Mouse (Mus musculus): Measurements from ENCODE around the gene Tmem207.

Gene Tmem207

DNA sequence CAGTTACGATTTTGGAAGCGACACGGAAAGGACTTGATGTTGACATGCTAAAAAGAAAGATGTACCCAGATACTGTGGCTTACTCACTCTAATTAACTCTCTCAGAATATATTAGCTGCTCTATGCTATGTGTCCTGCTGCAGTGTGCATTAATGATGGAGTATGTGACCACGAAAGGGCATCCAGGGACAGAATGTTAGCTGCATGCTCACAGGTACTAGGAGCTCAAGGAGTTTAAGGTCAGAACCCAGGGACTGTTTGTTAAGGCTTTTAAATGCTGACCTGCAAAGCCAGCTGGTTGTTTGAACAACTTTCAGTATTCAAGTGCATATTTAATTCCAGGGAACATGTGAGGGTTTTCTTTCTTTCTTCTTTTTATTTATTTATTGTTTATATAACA, at the start of gene Tmem207:
TSS of gene Tmem207 (minus strand) at position 101 of the 400 bp plus-strand sequence.
- in situ Hi-C loops (cut with MboI, MseI), result no loop called here

DNA sequence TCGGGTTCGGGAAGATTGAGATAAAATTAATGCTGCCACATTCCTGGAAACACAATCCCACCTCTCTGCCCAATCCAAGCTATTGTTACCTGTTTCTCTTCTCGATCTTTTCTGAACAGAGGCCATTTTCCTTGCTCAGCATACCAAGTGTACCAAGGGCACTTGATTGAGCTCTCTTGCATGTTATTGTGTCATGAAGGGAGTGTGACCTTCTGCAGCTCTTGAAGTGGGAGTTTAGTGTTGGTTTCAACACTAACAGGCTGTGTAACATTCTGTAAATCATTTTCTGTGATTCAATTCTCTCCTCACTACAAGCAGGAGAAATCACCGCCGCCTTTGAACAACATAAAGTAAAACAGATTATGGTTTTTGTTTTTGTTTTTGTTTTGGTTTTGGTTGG, 47.6 kb upstream of the Tmem207 start:
- in situ Hi-C loops (cut with MboI, MseI), result loop anchor here (25.0 kb wide), 1 partner anchor 888 kb away; no protein-coding TSS in a partner anchor

- in situ Hi-C loops (cut with MboI, MseI), result loop anchor here (25.0 kb wide), 1 partner anchor 890 kb away; no protein-coding TSS in a partner anchor
Observed at GRCm38 (mm10) chr16:26571836-26572235, 45.3 kb upstream of the Tmem207 start.

GRCm38 (mm10) chr16:26569387-26569978, 42.9 kb upstream of the Tmem207 start:
- in situ Hi-C loops (cut with MboI, MseI), result loop anchor here (25.0 kb wide), 1 partner anchor 893 kb away; no protein-coding TSS in a partner anchor

- in situ Hi-C loops (cut with MboI, MseI), result loop anchor here (25.0 kb wide), 1 partner anchor 900 kb away; no protein-coding TSS in a partner anchor
Observed at GRCm38 (mm10) chr16:26562771-26563170, 36.2 kb upstream of the Tmem207 start.

DNA sequence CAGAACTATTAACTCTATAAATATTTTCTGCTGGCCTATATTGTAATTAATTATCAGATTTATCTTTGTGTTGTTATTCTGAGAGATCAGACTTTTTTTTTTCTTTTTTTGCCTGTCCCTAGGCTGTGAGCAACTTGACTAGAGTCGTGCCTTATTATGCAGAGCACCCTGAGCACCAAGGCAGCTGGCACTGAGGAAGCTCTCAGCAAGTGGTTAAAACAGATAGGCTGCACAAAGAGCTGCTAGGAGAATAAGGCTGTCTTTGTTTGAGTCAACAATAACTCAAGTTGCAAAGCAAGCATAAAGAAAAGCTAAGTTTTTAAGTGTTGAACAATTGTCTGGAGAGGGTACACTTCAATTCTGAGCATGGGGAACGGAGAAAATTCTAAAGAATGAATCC, 35.2 kb upstream of the Tmem207 start:
- in situ Hi-C loops (cut with MboI, MseI), result loop anchor here (25.0 kb wide), 1 partner anchor 901 kb away; no protein-coding TSS in a partner anchor

DNA sequence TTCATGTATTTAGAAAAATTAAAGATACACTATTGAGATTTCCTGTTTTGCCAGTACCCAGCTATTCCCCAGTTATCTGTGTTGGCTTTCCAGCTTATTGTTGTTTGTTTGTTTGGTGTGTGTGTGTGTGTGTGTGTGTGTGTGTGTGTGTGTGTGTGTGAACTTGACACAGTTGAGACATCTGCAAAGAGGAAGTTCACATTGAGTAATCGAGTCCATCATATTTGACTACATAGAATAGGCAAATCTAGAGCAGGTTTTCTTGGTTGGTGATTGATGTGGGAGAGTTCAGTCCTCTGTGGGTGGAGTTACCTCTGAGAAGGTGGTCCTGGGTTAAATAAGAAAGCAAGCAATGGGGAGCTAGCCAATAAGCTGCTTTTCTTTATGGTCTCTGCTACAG, 32.2 kb upstream of the Tmem207 start:
- in situ Hi-C loops (cut with MboI, MseI), result loop anchor here (25.0 kb wide), 1 partner anchor 904 kb away; no protein-coding TSS in a partner anchor

DNA sequence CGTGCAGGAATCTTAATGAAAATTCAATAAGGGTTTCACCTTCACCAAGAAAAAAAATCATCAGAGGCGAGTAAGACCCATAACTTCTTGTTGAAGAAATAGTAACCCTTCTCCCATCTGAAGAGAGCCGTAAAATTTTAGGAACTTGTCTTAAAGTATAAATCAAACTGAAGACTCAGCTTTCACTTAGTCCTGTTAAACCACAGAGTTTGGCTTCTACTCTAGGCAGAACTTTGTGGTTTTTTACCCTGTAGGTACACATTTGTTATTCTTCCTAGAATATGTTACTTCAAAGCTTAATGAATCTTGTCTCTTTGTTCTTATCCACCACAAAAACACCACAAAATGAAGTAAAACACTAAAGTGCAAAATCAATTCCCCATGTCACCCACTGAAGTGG, 25.7 kb upstream of the Tmem207 start:
- in situ Hi-C loops (cut with MboI, MseI), result loop anchor here (25.0 kb wide), 1 partner anchor 910 kb away; no protein-coding TSS in a partner anchor

DNA sequence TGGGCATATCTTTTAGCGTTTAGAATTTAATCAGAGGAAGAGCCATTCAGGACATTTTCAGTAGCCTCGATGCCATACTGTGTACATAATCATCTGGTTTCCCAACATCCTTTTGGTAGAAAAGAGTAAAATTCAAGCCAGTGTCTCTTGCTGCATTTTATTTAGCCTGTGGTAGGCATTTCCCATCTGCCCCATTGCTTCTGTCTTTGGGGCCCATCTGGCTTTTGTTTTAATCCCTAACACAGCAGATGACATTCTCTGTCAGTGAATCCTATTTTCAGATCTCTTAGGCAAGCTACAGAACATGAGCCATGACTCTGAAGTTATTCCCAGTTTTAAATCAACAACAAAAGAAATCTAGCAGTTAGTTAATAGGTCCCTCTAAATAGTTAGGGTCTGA, 22.7 kb upstream of the Tmem207 start:
- in situ Hi-C loops (cut with MboI, MseI), result no loop called here

- in situ Hi-C loops (cut with MboI, MseI), result no loop called here
Observed at GRCm38 (mm10) chr16:26546879-26547206, 20.3 kb upstream of the Tmem207 start.

GRCm38 (mm10) chr16:26546170-26546878, 19.8 kb upstream of the Tmem207 start:
- in situ Hi-C loops (cut with MboI, MseI), result no loop called here

DNA sequence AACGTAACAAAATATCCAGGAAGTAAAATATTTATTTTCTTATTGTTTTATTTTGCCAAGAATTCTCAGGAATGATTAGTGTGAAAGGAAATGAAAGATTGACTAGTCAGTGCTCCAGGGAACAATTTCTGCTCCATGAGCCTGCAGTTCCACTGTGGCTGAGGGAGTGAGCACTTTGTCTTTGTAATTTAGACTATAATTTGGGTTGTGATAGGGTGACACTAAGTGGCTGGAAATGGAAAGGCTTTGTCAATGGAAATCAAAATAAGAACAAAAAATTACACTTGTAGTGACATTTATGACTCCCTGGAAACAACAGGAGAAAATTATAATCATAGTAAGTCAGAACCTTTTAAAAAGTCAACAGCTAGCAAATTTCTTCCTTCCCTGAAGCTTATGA, 5.7 kb upstream of the Tmem207 start:
- in situ Hi-C loops (cut with MboI, MseI), result no loop called here

DNA sequence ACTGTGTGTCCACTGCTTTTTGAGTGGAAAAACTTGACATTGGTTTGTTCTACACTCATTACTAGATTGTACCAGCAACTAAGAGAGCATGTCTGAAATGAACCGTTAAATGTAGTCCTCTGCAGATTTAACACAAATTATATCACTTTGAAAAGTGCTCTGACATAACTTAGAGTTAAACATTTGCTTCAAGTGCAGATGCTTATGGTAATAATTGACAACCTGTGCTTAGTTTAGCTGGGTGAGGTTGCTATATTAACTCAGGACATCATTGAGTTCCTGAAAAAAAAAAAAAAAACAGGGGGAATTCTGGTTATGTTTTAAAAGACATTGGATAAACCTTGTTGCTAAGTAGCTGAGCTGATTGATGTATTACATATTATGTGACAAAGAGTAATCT, 3.9 kb upstream of the Tmem207 start:
- in situ Hi-C loops (cut with MboI, MseI), result no loop called here

DNA sequence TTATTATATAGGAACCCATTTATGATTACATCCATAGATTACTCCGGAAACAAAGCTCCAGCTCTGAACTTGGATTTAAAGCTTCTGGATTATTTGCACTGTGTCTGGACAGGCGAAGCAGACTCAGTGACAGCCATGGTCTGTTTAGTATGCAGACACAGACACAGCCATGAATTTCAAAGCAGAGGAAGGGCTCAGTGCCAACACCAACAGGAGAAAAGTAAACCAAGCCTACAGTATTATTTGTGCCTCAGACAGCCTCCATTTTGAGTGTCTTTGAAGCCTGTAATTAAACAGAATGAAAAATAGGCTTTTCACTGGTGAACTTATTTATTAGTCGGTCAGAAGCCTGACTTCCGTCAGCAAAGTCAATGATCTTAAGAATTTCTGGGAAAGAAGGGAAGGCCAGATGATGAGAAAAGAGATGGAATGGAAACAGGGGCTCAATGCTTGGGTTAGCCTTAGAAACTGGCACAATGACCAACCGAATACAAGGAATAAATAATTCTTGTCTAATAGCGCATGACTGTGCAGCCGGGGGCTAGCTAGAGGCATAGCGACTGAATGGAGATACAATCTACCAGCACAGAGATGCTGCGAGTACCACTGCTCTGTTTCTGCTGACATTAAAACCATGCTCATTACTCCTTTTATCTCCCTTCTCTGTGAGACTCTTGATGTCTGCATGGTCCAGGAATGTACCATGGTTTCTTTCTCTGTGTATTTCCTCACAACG, 1.5 kb upstream of the Tmem207 start:
- in situ Hi-C loops (cut with MboI, MseI), result no loop called here

DNA sequence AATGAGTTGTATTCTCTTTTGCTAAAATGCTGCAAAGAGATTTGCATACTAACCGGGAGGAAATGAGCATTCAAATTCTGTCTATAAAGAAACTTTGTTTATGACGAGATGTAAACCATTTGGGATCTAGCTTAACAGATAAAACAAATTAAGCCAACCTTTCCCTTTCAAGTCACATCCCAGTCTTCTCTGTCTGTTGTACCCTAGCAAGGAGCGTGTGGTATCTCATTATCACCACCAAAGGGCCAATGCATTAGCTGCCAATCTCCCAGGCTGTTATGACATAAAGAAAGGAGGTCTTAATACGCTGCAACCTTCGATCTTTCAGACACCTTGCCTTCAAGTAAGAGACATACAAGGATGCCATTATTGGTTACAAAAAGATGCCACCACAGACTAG, 737 bp downstream of the Tmem207 start:
- in situ Hi-C loops (cut with MboI, MseI), result no loop called here

DNA sequence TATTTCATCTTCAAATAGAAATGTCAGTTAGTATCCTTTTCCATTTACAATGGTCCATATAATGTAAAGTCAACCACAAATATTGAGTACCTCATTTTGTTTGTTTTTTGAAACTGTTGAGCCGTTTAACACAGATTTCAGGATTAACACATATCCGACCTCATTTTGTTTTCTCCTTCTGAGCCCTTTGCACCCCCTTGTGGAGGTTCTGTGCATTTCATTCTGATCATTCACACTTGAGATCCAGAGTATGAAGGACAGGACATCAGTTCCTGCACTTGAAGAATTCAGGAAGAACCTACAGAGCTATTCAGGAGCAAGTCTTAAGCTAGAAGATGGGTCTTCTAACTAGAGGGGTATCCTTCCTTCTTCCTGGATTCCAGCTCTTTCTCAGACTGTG, 7.0 kb downstream of the Tmem207 start:
- in situ Hi-C loops (cut with MboI, MseI), result loop anchor here (25.0 kb wide), 1 partner anchor 443 kb away; no protein-coding TSS in a partner anchor

DNA sequence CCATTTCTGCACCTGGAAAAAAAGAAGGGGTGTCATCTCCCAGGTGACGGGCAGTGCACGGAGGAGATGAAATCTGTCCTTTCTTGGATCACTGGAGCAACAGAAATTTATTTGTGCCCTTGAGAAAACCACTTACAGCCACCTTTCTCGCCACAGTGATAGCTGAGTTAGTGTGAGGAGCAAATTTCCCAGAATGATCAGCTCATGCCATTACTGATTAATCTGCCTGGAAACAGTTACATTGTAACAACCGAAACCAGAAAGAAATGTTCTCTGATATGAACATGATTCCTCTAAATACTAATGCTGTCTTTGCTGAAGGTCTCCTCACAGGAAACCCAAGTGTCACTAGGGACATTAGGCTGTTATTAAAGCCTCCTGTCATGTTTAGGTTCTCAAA, 21.6 kb downstream of the Tmem207 start:
- in situ Hi-C loops (cut with MboI, MseI), result loop anchor here (25.0 kb wide), 1 partner anchor 457 kb away; no protein-coding TSS in a partner anchor

DNA sequence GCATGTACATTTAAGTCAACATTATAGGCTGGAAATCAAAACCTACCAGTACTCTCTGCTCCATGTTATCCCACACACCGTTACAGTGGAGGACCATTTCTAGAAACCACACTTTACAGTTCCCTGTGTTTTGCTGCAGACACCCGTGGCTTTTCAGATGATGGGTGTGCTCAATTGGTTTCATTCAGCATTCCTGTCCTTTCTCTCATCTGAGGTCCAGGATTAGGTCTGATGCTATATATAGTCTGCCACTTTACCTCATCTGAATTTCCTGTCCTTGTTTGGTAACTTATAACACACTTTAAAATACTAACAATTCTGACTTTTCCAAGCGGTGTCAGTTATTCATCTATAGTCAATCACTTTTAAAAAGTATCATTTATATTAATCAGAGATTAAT, 25.8 kb downstream of the Tmem207 start:
- in situ Hi-C loops (cut with MboI, MseI), result loop anchor here (25.0 kb wide), 1 partner anchor 462 kb away; no protein-coding TSS in a partner anchor

- in situ Hi-C loops (cut with MboI, MseI), result loop anchor here (25.0 kb wide), 1 partner anchor 463 kb away; no protein-coding TSS in a partner anchor
Observed at GRCm38 (mm10) chr16:26499705-26500104, 26.9 kb downstream of the Tmem207 start.

- in situ Hi-C loops (cut with MboI, MseI), result no loop called here
Observed at GRCm38 (mm10) chr16:26495721-26496120, 30.8 kb downstream of the Tmem207 start.

- in situ Hi-C loops (cut with MboI, MseI), result no loop called here
Observed at GRCm38 (mm10) chr16:26471254-26471653, 55.3 kb downstream of the Tmem207 start.

DNA sequence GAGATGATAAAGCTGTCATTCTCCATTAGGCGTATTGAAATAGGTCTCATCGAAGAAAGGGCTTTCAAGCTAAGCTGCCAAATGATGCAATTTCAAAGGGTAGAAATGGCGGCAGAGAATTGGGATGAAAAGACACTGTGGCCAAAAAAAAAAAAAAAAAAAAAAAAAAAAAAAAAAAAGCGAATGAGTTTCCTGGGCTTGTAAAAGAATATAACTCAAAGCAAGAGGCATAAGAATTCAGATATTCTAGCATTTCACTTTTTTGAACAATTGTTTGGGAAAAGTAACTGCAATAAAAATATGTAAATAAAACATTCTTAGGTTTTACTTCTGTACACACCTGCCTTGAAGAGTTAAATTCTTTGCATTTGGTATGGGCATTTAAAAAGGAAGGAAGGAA, 60.0 kb downstream of the Tmem207 start:
- in situ Hi-C loops (cut with MboI, MseI), result no loop called here
